Mouse (Mus musculus) c-Kit-negative CD71-positive TER-119-positive erythroid progenitor cells, embryonic 14.5 days (primary cell): ENCODE measurements around the gene Abhd14b.

ENCODE experiments used
- DNase-seq: peaks from one replicate; pipeline ENCODE4 v3.0.0-alpha.2; 2013; ENCODE audit warnings: low read depth, low spot score

Gene Abhd14b

GRCm38 (mm10) chr9:106447348-106447747 is at the start of gene Abhd14b, which contains the start of gene Abhd14a:
TSS of gene Abhd14b (plus strand) at chr9:106447459.
TSS of gene Abhd14a (minus strand) at chr9:106447678.
- DNase-seq = peak; percentile 26

GRCm38 (mm10) chr9:106397733-106398132 is 49.5 kb upstream of the Abhd14b start:
- no peak for DNase-seq

GRCm38 (mm10) chr9:106398667-106399311 is 48.5 kb upstream of the Abhd14b start:
- DNase-seq = peak; percentile 53

GRCm38 (mm10) chr9:106399808-106400207 is 47.5 kb upstream of the Abhd14b start:
- no peak for DNase-seq

- DNase-seq = no peak
Measured at GRCm38 (mm10) chr9:106402149-106402548, 45.1 kb upstream of the Abhd14b start.

- no peak for DNase-seq
Measured at GRCm38 (mm10) chr9:106402607-106403375, 44.5 kb upstream of the Abhd14b start.

GRCm38 (mm10) chr9:106405275-106405674 is 42.0 kb upstream of the Abhd14b start:
- no peak for DNase-seq

GRCm38 (mm10) chr9:106406443-106407078 is 40.7 kb upstream of the Abhd14b start:
- no peak for DNase-seq

- DNase-seq = no peak
Measured at GRCm38 (mm10) chr9:106409096-106409495, 38.2 kb upstream of the Abhd14b start.

GRCm38 (mm10) chr9:106410086-106410650 is 37.1 kb upstream of the Abhd14b start:
- DNase-seq = no peak

- DNase-seq = no peak
Measured at GRCm38 (mm10) chr9:106411091-106411594, 36.1 kb upstream of the Abhd14b start.

- DNase-seq = no peak
Measured at GRCm38 (mm10) chr9:106411729-106412128, 35.5 kb upstream of the Abhd14b start.

GRCm38 (mm10) chr9:106412210-106412609 is 35.0 kb upstream of the Abhd14b start:
- DNase-seq = no peak

- no peak for DNase-seq
Measured at GRCm38 (mm10) chr9:106413606-106414005, 33.7 kb upstream of the Abhd14b start.

GRCm38 (mm10) chr9:106416826-106417225 is 30.4 kb upstream of the Abhd14b start:
- no peak for DNase-seq

- no peak for DNase-seq
Measured at GRCm38 (mm10) chr9:106417841-106418625, 29.2 kb upstream of the Abhd14b start.

- no peak for DNase-seq
Measured at GRCm38 (mm10) chr9:106420608-106421007, 26.7 kb upstream of the Abhd14b start.

GRCm38 (mm10) chr9:106421033-106421864 is 26.0 kb upstream of the Abhd14b start:
- no peak for DNase-seq

GRCm38 (mm10) chr9:106421865-106422160 is 25.4 kb upstream of the Abhd14b start:
- DNase-seq = peak; percentile 57

- no peak for DNase-seq
Measured at GRCm38 (mm10) chr9:106428719-106429220, 18.5 kb upstream of the Abhd14b start.
